Mouse (Mus musculus): ENCODE results near the gene Tmem95.
"Not testable (repeated sequence)": the region's sequence is repeated elsewhere in the genome, so short reads cannot be mapped to it uniquely, and the experiment has no call there.

Gene Tmem95

GRCm38 (mm10) chr11:69880506-69880852, 2.7 kb upstream of the Tmem95 start:
- peak; percentile 87 for DNase-seq (ENCODE audit: low spot score)

- DNase-seq (ENCODE audit: low spot score), result no peak
Observed at GRCm38 (mm10) chr11:69879711-69880110, 1.9 kb upstream of the Tmem95 start.

GRCm38 (mm10) chr11:69878952-69879351, 1.1 kb upstream of the Tmem95 start:
- no peak for DNase-seq (ENCODE audit: low spot score)

- DNase-seq (ENCODE audit: low spot score), result peak; percentile 42
Observed at GRCm38 (mm10) chr11:69878399-69878798, 581 bp upstream of the Tmem95 start.

- peak; percentile 88 for DNase-seq (ENCODE audit: low spot score)
Observed at GRCm38 (mm10) chr11:69876867-69877266, 951 bp downstream of the Tmem95 start.

GRCm38 (mm10) chr11:69876186-69876585, 1.6 kb downstream of the Tmem95 start:
- DNase-seq (ENCODE audit: low spot score), result peak; percentile 41

- no peak for DNase-seq (ENCODE audit: low spot score)
Observed at GRCm38 (mm10) chr11:69872451-69872850, 5.4 kb downstream of the Tmem95 start.

- DNase-seq (ENCODE audit: low spot score), result no peak
Observed at GRCm38 (mm10) chr11:69871822-69872221, 6.0 kb downstream of the Tmem95 start.

GRCm38 (mm10) chr11:69870289-69871069, 7.3 kb downstream of the Tmem95 start:
- no peak for DNase-seq (ENCODE audit: low spot score)

- no peak for DNase-seq (ENCODE audit: low spot score)
Observed at GRCm38 (mm10) chr11:69867335-69867734, 10.5 kb downstream of the Tmem95 start.

GRCm38 (mm10) chr11:69865561-69865960, 12.3 kb downstream of the Tmem95 start:
- no peak for DNase-seq (ENCODE audit: low spot score)

GRCm38 (mm10) chr11:69864138-69864860, 13.5 kb downstream of the Tmem95 start:
- DNase-seq (ENCODE audit: low spot score), result no peak

- DNase-seq (ENCODE audit: low spot score), result not testable (repeated sequence)
Observed at GRCm38 (mm10) chr11:69863729-69864128, 14.1 kb downstream of the Tmem95 start.

- DNase-seq (ENCODE audit: low spot score), result no peak
Observed at GRCm38 (mm10) chr11:69858113-69858998, 19.5 kb downstream of the Tmem95 start, which contains the start of gene Tnk1. Tnk1 (minus strand) TSS chr11:69858730.

- no peak for DNase-seq (ENCODE audit: low spot score)
Observed at GRCm38 (mm10) chr11:69855347-69855746, 22.5 kb downstream of the Tmem95 start.

- DNase-seq (ENCODE audit: low spot score), result no peak
Observed at GRCm38 (mm10) chr11:69854680-69855079, 23.1 kb downstream of the Tmem95 start.

GRCm38 (mm10) chr11:69853994-69854393, 23.8 kb downstream of the Tmem95 start:
- no peak for DNase-seq (ENCODE audit: low spot score)

- no peak for DNase-seq (ENCODE audit: low spot score)
Observed at GRCm38 (mm10) chr11:69850754-69851153, 27.1 kb downstream of the Tmem95 start.

GRCm38 (mm10) chr11:69849884-69850283, 27.9 kb downstream of the Tmem95 start:
- DNase-seq (ENCODE audit: low spot score), result no peak

- DNase-seq (ENCODE audit: low spot score), result no peak
Observed at GRCm38 (mm10) chr11:69849128-69849527, 28.7 kb downstream of the Tmem95 start.

GRCm38 (mm10) chr11:69848021-69848420, 29.8 kb downstream of the Tmem95 start:
- DNase-seq (ENCODE audit: low spot score), result no peak

Data from MN1 (cell line).